In the genomic region with DNA sequence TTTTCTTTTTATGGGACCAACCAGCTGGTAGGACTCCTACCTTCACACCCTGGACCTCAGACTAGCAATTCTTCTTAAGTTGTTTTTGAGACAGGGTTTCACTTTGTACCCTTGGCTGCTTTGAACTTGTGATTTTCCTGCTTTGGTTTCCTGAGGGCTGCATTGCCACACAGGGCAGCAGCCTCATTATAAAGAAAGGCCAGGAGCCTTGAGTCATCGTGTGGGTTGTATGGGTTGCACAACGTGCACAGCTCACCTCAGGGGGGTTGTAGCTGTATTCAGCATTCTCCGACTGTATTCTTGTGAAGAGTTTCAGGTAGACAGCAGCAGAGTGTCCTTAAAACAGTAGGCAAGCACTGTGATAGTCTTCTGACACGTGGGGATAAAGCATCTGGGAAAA, we compare ENCODE assay signal across 17 mouse cellular contexts.
"Had no signal": no experiment of that assay in that cellular context is flagged by ENCODE, and none has a peak within 500 bp of the region (broad histone marks: within the 10 kb centered on the region; RNA-seq: fewer than 3 reads in every experiment).

No protein-coding gene starts in this region.

- H3K4me3 ChIP-seq: layer of hippocampus, adult 2 months; limb, embryonic 10.5 days; limb, embryonic 13.5 days; liver, embryonic 12.5 days; liver, embryonic 15.5 days; megakaryocyte, embryonic 14.5 days; midbrain, embryonic 10.5 days had no signal

- H3K36me3 ChIP-seq: limb, embryonic 10.5 days; limb, embryonic 13.5 days; liver, embryonic 12.5 days; liver, embryonic 15.5 days; midbrain, embryonic 10.5 days had no signal

- ATAC-seq: liver, embryonic 12.5 days had no signal

- H3K27me3 ChIP-seq: limb, embryonic 13.5 days; liver, embryonic 12.5 days; liver, embryonic 15.5 days; megakaryocyte, embryonic 14.5 days had no signal

- DNase-seq: kidney, adult 9 months; kidney, postnatal 14 days; layer of hippocampus, adult 9-11 months; liver; lung, adult 2 months; lung, postnatal 14 days; lung, postnatal 4 days; midbrain, embryonic 14.5 days; thymus, adult 18-20 months; thymus, postnatal 36 days had no signal
